Mouse (Mus musculus): ENCODE results near the gene Rps7. TPM values are rescaled to one million over a fixed set of nuclear protein-coding genes. Genes with fewer than 3 reads are reported as not detected.

Gene Rps7
- polyA plus RNA-seq, 1 experiment from 2014 or later: 1,081 TPM

GRCm38 (mm10) chr12:28603494-28603893, 32.3 kb downstream of the Rps7 start:
- no peak for TF ChIP-seq CTCF (IDR thresholded peaks at IDR 0.05; ENCODE audit: low read depth)
- Histone ChIP-seq H3K4me3 (replicated peaks; ENCODE audit: low read depth, low read length) (no peak overlapping the region), H3K27ac (no peak overlapping the region), H3K36me3 (ENCODE audit: insufficient read depth, low read length) (no peaks in the 10 kb centered on the region), H3K9me3 (replicated peaks; ENCODE audit: low read length) (no peaks in the 10 kb centered on the region), H3K9ac (ENCODE audit: low read depth, low read length) (no peak overlapping the region), H3K4me2 (ENCODE audit: low read length) (no peak overlapping the region), H3K27me3 (ENCODE audit: insufficient read depth, low read length) (no peaks in the 10 kb centered on the region), H3K4me1 (replicated peaks; ENCODE audit: insufficient read depth, low read length) (no peaks in the 10 kb centered on the region)
- ATAC-seq (replicated peaks; ENCODE audit: low FRiP score, low read depth): no peak
- DNase-seq (ENCODE audit: low spot score): no peak
- 36% methylated on average over 1 of the region's 1 CpGs for WGBS

GRCm38 (mm10) chr12:28602259-28602658, 33.5 kb downstream of the Rps7 start:
- no peak overlapping the region for H3K27ac ChIP-seq
- H3K4me3 ChIP-seq (replicated peaks; ENCODE audit: low read depth, low read length): no peak overlapping the region
- ATAC-seq (replicated peaks; ENCODE audit: low FRiP score, low read depth) (no peak), DNase-seq (ENCODE audit: low spot score) (no peak)
- no peaks in the 10 kb centered on the region for H3K9me3 ChIP-seq (replicated peaks; ENCODE audit: low read length)
- no peaks in the 10 kb centered on the region for H3K4me1 ChIP-seq (replicated peaks; ENCODE audit: insufficient read depth, low read length)
- WGBS: 14% methylated on average over 4 of the region's 4 CpGs
- TF ChIP-seq CTCF (IDR thresholded peaks at IDR 0.05; ENCODE audit: low read depth): no peak
- H3K4me2 ChIP-seq (ENCODE audit: low read length): no peak overlapping the region
- H3K36me3 ChIP-seq (ENCODE audit: insufficient read depth, low read length): no peaks in the 10 kb centered on the region
- no peaks in the 10 kb centered on the region for H3K27me3 ChIP-seq (ENCODE audit: insufficient read depth, low read length)
- H3K9ac ChIP-seq (ENCODE audit: low read depth, low read length): no peak overlapping the region

GRCm38 (mm10) chr12:28598526-28598991, 37.2 kb downstream of the Rps7 start:
- Histone ChIP-seq H3K4me1 (replicated peaks; ENCODE audit: insufficient read depth, low read length) (no peaks in the 10 kb centered on the region), H3K9me3 (replicated peaks; ENCODE audit: low read length) (no peaks in the 10 kb centered on the region), H3K9ac (ENCODE audit: low read depth, low read length) (no peak overlapping the region), H3K36me3 (ENCODE audit: insufficient read depth, low read length) (no peaks in the 10 kb centered on the region), H3K27me3 (ENCODE audit: insufficient read depth, low read length) (no peaks in the 10 kb centered on the region), H3K4me3 (replicated peaks; ENCODE audit: low read depth, low read length) (no peak overlapping the region), H3K27ac (no peak overlapping the region), H3K4me2 (ENCODE audit: low read length) (no peak overlapping the region)
- DNase-seq (ENCODE audit: low spot score) (no peak), ATAC-seq (replicated peaks; ENCODE audit: low FRiP score, low read depth) (no peak)
- 47% methylated on average over 2 of the region's 2 CpGs for WGBS
- TF ChIP-seq CTCF (IDR thresholded peaks at IDR 0.05; ENCODE audit: low read depth): no peak

- WGBS: 32% methylated on average over 3 of the region's 3 CpGs
- TF ChIP-seq CTCF (IDR thresholded peaks at IDR 0.05; ENCODE audit: low read depth): no peak
- H3K9ac ChIP-seq (ENCODE audit: low read depth, low read length): no peak overlapping the region
- H3K4me3 ChIP-seq (replicated peaks; ENCODE audit: low read depth, low read length): no peak overlapping the region
- DNase-seq (ENCODE audit: low spot score): no peak
- no peak overlapping the region for H3K4me2 ChIP-seq (ENCODE audit: low read length)
- no peaks in the 10 kb centered on the region for H3K4me1 ChIP-seq (replicated peaks; ENCODE audit: insufficient read depth, low read length)
- ATAC-seq (replicated peaks; ENCODE audit: low FRiP score, low read depth): no peak
- H3K27ac ChIP-seq: no peak overlapping the region
- H3K36me3 ChIP-seq (ENCODE audit: insufficient read depth, low read length): no peaks in the 10 kb centered on the region
- H3K27me3 ChIP-seq (ENCODE audit: insufficient read depth, low read length): no peaks in the 10 kb centered on the region
- no peaks in the 10 kb centered on the region for H3K9me3 ChIP-seq (replicated peaks; ENCODE audit: low read length)
These were observed 37.6 kb downstream of the Rps7 start for GRCm38 (mm10) chr12:28598110-28598509.

- 60% methylated on average over 9 of the region's 9 CpGs for WGBS
- H3K27me3 ChIP-seq (ENCODE audit: insufficient read depth, low read length): no peaks in the 10 kb centered on the region
- no peaks in the 10 kb centered on the region for H3K36me3 ChIP-seq (ENCODE audit: insufficient read depth, low read length)
- no peak overlapping the region for H3K4me2 ChIP-seq (ENCODE audit: low read length)
- no peak for TF ChIP-seq CTCF (IDR thresholded peaks at IDR 0.05; ENCODE audit: low read depth)
- H3K27ac ChIP-seq: no peak overlapping the region
- no peaks in the 10 kb centered on the region for H3K4me1 ChIP-seq (replicated peaks; ENCODE audit: insufficient read depth, low read length)
- no peaks in the 10 kb centered on the region for H3K9me3 ChIP-seq (replicated peaks; ENCODE audit: low read length)
- H3K4me3 ChIP-seq (replicated peaks; ENCODE audit: low read depth, low read length): no peak overlapping the region
- H3K9ac ChIP-seq (ENCODE audit: low read depth, low read length): no peak overlapping the region
- DNase-seq (ENCODE audit: low spot score): no peak
- ATAC-seq (replicated peaks; ENCODE audit: low FRiP score, low read depth): no peak
These were observed 38.1 kb downstream of the Rps7 start for GRCm38 (mm10) chr12:28597699-28598098.

GRCm38 (mm10) chr12:28596851-28597250, 38.9 kb downstream of the Rps7 start:
- H3K36me3 ChIP-seq (ENCODE audit: insufficient read depth, low read length): no peaks in the 10 kb centered on the region
- H3K27me3 ChIP-seq (ENCODE audit: insufficient read depth, low read length): no peaks in the 10 kb centered on the region
- no peak overlapping the region for H3K9ac ChIP-seq (ENCODE audit: low read depth, low read length)
- TF ChIP-seq CTCF (IDR thresholded peaks at IDR 0.05; ENCODE audit: low read depth): no peak
- ATAC-seq (replicated peaks; ENCODE audit: low FRiP score, low read depth) (no peak), DNase-seq (ENCODE audit: low spot score) (no peak)
- H3K4me2 ChIP-seq (ENCODE audit: low read length): no peak overlapping the region
- H3K4me1 ChIP-seq (replicated peaks; ENCODE audit: insufficient read depth, low read length): no peaks in the 10 kb centered on the region
- H3K9me3 ChIP-seq (replicated peaks; ENCODE audit: low read length): no peaks in the 10 kb centered on the region
- H3K27ac ChIP-seq: no peak overlapping the region
- H3K4me3 ChIP-seq (replicated peaks; ENCODE audit: low read depth, low read length): no peak overlapping the region

GRCm38 (mm10) chr12:28590428-28590827, 45.3 kb downstream of the Rps7 start:
- ATAC-seq (replicated peaks; ENCODE audit: low FRiP score, low read depth): no peak
- H3K4me2 ChIP-seq (ENCODE audit: low read length): no peak overlapping the region
- H3K9ac ChIP-seq (ENCODE audit: low read depth, low read length): no peak overlapping the region
- peaks cover 7% of the 10 kb centered on the region; the same call in 1 of the 2 replicates for H3K4me1 ChIP-seq (replicated peaks; ENCODE audit: insufficient read depth, low read length)
- H3K9me3 ChIP-seq (replicated peaks; ENCODE audit: low read length): no peaks in the 10 kb centered on the region
- no peak overlapping the region for H3K27ac ChIP-seq
- no peak for DNase-seq (ENCODE audit: low spot score)
- H3K4me3 ChIP-seq (replicated peaks; ENCODE audit: low read depth, low read length): no peak overlapping the region
- no peak for TF ChIP-seq CTCF (IDR thresholded peaks at IDR 0.05; ENCODE audit: low read depth)
- no peaks in the 10 kb centered on the region for H3K27me3 ChIP-seq (ENCODE audit: insufficient read depth, low read length)
- no peaks in the 10 kb centered on the region for H3K36me3 ChIP-seq (ENCODE audit: insufficient read depth, low read length)
- WGBS: 42% methylated on average over 13 of the region's 13 CpGs

Data from kidney, postnatal 0 days (tissue).